Mouse (Mus musculus): ENCODE data around the gene Usp29. TPM values are rescaled to one million over a fixed set of nuclear protein-coding genes. Genes with fewer than 3 reads are reported as not detected.
"Not testable (repeated sequence)": the region's sequence is repeated elsewhere in the genome, so short reads cannot be mapped to it uniquely, and the experiment has no call there.

The Usp29 gene
- total and polyA plus RNA-seq, 2 experiments from 2014 or later = 43.3 to 101 TPM

- WGBS = 89% methylated on average over 11 of the region's 11 CpGs
- no peaks in the 10 kb centered on the region for H3K36me3 ChIP-seq (ENCODE audit: insufficient read depth, low read length)
- no peak for ATAC-seq (ENCODE audit: low FRiP score)
- no peak overlapping the region for H3K9ac ChIP-seq (replicated peaks; ENCODE audit: low read length, poor library complexity, severe bottlenecking)
- H3K4me3 ChIP-seq (ENCODE audit: low read depth, low read length) = no peak overlapping the region
- H3K27me3 ChIP-seq (ENCODE audit: insufficient read depth, low read length) = no peaks in the 10 kb centered on the region
- no peaks in the 10 kb centered on the region for H3K9me3 ChIP-seq (ENCODE audit: low read length)
- peaks cover 8% of the 10 kb centered on the region; the same call in 1 of the 2 replicates for H3K4me1 ChIP-seq (ENCODE audit: insufficient read depth, low read length)
- TF ChIP-seq CTCF (IDR thresholded peaks at IDR 0.05) = no peak
- DNase-seq (ENCODE audit: low spot score) = no peak
- H3K4me2 ChIP-seq (ENCODE audit: low read depth, low read length, poor library complexity, severe bottlenecking) = no peak overlapping the region
- H3K27ac ChIP-seq (ENCODE audit: low read depth, low read length) = no peak overlapping the region
Measured at GRCm38 (mm10) chr7:6879512-6880164, 149.3 kb downstream of the Usp29 start.

DNA sequence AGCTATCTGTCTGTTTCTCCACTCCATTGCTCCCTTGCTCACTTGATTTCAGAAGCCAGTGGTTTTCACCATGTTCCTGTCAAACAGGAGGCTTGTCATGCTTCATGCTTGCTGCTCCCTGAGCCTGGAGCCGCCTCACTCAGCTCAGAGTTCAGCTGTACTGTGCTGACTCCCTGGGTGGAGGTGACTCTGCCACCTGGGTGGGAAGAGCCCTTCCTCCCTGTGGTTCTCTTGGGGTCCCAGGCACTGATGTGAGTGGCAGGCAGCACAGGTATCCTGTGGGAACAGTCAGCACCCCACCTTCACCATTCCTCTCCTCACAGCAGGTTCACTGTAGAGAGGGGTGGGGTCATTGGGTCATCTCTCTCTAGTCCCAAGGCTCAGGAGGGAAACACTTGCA, 150.5 kb downstream of the Usp29 start:
- H3K9ac ChIP-seq (replicated peaks; ENCODE audit: low read length, poor library complexity, severe bottlenecking); H3K4me3 ChIP-seq (ENCODE audit: low read depth, low read length); H3K27me3 ChIP-seq (ENCODE audit: insufficient read depth, low read length); H3K9me3 ChIP-seq (ENCODE audit: low read length); H3K27ac ChIP-seq (ENCODE audit: low read depth, low read length); H3K4me2 ChIP-seq (ENCODE audit: low read depth, low read length, poor library complexity, severe bottlenecking); H3K36me3 ChIP-seq (ENCODE audit: insufficient read depth, low read length); H3K4me1 ChIP-seq (ENCODE audit: insufficient read depth, low read length); DNase-seq (ENCODE audit: low spot score): not testable (repeated sequence)
- WGBS = no CpG with 5 or more reads among the region's 1 CpGs
- ATAC-seq (ENCODE audit: low FRiP score) = peak; percentile 39; the same call in 1 of the 2 replicates

DNA sequence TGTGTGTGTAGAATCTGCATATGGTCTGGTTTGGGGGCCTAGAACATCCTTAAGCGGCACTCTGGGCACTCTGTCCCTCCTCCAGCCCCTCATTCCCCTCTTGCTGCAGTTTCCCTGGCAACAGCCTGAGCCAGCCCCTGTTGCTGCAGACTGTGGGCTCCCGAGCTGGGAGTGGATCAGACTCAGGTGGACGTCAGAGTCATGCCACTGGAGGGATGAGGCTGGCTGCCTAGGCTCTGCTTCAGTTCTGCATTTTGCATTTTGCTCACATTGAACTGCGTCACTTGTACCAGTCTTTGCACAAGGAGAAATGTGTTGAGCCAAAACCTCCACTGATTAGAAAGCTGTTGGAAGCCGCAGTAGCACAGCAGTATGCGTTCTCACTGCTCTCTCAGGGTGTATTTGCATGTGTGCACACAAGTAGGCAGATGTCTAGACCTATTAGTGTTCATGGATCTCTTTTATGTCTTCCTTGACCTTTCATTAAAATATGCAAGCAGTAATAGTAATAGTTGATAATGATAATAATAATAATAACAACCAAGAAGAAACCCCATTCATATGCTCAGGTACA, 151.2 kb downstream of the Usp29 start:
- Histone ChIP-seq H3K4me2 (ENCODE audit: low read depth, low read length, poor library complexity, severe bottlenecking) (no peak overlapping the region), H3K4me3 (ENCODE audit: low read depth, low read length) (no peak overlapping the region), H3K36me3 (ENCODE audit: insufficient read depth, low read length) (no peaks in the 10 kb centered on the region), H3K27ac (ENCODE audit: low read depth, low read length) (peak overlapping the region; percentile 67), H3K4me1 (ENCODE audit: insufficient read depth, low read length) (peaks cover 3% of the 10 kb centered on the region; the same call in 1 of the 2 replicates), H3K9me3 (ENCODE audit: low read length) (no peaks in the 10 kb centered on the region), H3K9ac (replicated peaks; ENCODE audit: low read length, poor library complexity, severe bottlenecking) (no peak overlapping the region), H3K27me3 (ENCODE audit: insufficient read depth, low read length) (no peaks in the 10 kb centered on the region)
- peak; percentile 79 for DNase-seq (ENCODE audit: low spot score)
- WGBS = 9% methylated on average over 6 of the region's 6 CpGs
- ATAC-seq (ENCODE audit: low FRiP score) = peak; percentile 93
- no peak for TF ChIP-seq CTCF (IDR thresholded peaks at IDR 0.05)

DNA sequence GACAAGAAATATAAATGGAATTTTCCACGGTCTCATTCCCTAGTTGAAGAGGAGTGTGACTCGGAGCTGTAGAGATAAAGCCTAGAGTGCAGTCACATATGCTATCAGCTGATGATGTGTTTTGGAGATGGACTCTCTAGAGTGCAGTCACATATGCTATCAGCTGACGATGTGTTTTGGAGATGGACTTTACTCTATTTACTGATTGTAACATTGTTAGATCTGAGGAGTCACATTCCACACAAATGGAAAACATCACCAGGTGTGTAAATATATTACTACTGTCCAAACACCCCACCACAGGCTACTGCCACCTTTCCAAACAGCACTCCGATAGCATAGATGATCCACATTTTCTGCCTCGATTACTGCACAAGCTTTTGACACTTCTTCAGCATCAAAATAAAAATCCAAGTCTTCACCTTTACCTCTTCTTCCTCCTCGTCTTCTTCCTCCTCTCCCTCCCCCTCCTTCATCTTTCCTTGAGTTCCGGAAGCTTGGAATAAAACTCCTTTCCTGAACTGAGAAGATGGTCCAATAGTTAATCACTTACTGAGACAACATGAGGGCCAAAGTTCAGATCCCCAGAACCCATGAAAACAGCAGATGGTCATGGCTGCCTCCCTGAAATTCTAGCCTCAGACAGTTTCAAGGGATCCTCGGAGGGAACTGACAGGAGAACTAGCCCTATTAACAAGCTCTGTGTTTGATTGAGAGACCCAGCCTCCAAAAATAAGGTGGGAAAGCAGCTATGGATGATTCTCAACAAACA, 153.2 kb downstream of the Usp29 start:
- no peak overlapping the region for H3K9ac ChIP-seq (replicated peaks; ENCODE audit: low read length, poor library complexity, severe bottlenecking)
- no peak overlapping the region for H3K4me2 ChIP-seq (ENCODE audit: low read depth, low read length, poor library complexity, severe bottlenecking)
- H3K27me3 ChIP-seq (ENCODE audit: insufficient read depth, low read length) = no peaks in the 10 kb centered on the region
- ATAC-seq (ENCODE audit: low FRiP score) = no peak
- WGBS = 86% methylated on average over 8 of the region's 8 CpGs
- TF ChIP-seq CTCF (IDR thresholded peaks at IDR 0.05) = no peak
- H3K4me3 ChIP-seq (ENCODE audit: low read depth, low read length) = no peak overlapping the region
- DNase-seq (ENCODE audit: low spot score) = no peak
- H3K36me3 ChIP-seq (ENCODE audit: insufficient read depth, low read length) = no peaks in the 10 kb centered on the region
- H3K9me3 ChIP-seq (ENCODE audit: low read length) = no peaks in the 10 kb centered on the region
- H3K27ac ChIP-seq (ENCODE audit: low read depth, low read length) = no peak overlapping the region
- H3K4me1 ChIP-seq (ENCODE audit: insufficient read depth, low read length) = peaks cover 3% of the 10 kb centered on the region; the same call in 1 of the 2 replicates

GRCm38 (mm10) chr7:6885416-6885815, 155.0 kb downstream of the Usp29 start:
- DNase-seq (ENCODE audit: low spot score) (no peak), ATAC-seq (ENCODE audit: low FRiP score) (no peak)
- no peak for TF ChIP-seq CTCF (IDR thresholded peaks at IDR 0.05)
- WGBS = 71% methylated on average over 7 of the region's 7 CpGs
- no peak overlapping the region for H3K4me2 ChIP-seq (ENCODE audit: low read depth, low read length, poor library complexity, severe bottlenecking)
- peaks cover 5% of the 10 kb centered on the region; the same call in 1 of the 2 replicates for H3K4me1 ChIP-seq (ENCODE audit: insufficient read depth, low read length)
- no peaks in the 10 kb centered on the region for H3K9me3 ChIP-seq (ENCODE audit: low read length)
- H3K9ac ChIP-seq (replicated peaks; ENCODE audit: low read length, poor library complexity, severe bottlenecking) = no peak overlapping the region
- no peaks in the 10 kb centered on the region for H3K27me3 ChIP-seq (ENCODE audit: insufficient read depth, low read length)
- H3K36me3 ChIP-seq (ENCODE audit: insufficient read depth, low read length) = no peaks in the 10 kb centered on the region
- no peak overlapping the region for H3K4me3 ChIP-seq (ENCODE audit: low read depth, low read length)
- H3K27ac ChIP-seq (ENCODE audit: low read depth, low read length) = no peak overlapping the region

- 94% methylated on average over 1 of the region's 1 CpGs for WGBS
- Histone ChIP-seq H3K36me3 (ENCODE audit: insufficient read depth, low read length) (no peaks in the 10 kb centered on the region), H3K27ac (ENCODE audit: low read depth, low read length) (no peak overlapping the region), H3K9ac (replicated peaks; ENCODE audit: low read length, poor library complexity, severe bottlenecking) (no peak overlapping the region), H3K4me3 (ENCODE audit: low read depth, low read length) (no peak overlapping the region), H3K4me1 (ENCODE audit: insufficient read depth, low read length) (peaks cover 9% of the 10 kb centered on the region; the same call in 1 of the 2 replicates), H3K9me3 (ENCODE audit: low read length) (no peaks in the 10 kb centered on the region), H3K4me2 (ENCODE audit: low read depth, low read length, poor library complexity, severe bottlenecking) (no peak overlapping the region), H3K27me3 (ENCODE audit: insufficient read depth, low read length) (no peaks in the 10 kb centered on the region)
- no peak for TF ChIP-seq CTCF (IDR thresholded peaks at IDR 0.05)
- DNase-seq (ENCODE audit: low spot score) = no peak
- no peak for ATAC-seq (ENCODE audit: low FRiP score)
Measured at GRCm38 (mm10) chr7:6886896-6887295, 156.5 kb downstream of the Usp29 start.
